Mouse (Mus musculus) embryo, embryonic 10.5 days (tissue): ENCODE measurements around the gene Iqgap2.

Experiments used
- DNase-seq: peaks from one replicate; pipeline ENCODE4 v3.0.0-alpha.2; 2015; ENCODE audit warnings: low spot score

Iqgap2 gene

GRCm38 (mm10) chr13:95778761-95779161 lies 113.0 kb downstream of the Iqgap2 start:
- peak; percentile 65 for DNase-seq

- no peak for DNase-seq
These were observed 113.9 kb downstream of the Iqgap2 start for GRCm38 (mm10) chr13:95777651-95778391.

DNA sequence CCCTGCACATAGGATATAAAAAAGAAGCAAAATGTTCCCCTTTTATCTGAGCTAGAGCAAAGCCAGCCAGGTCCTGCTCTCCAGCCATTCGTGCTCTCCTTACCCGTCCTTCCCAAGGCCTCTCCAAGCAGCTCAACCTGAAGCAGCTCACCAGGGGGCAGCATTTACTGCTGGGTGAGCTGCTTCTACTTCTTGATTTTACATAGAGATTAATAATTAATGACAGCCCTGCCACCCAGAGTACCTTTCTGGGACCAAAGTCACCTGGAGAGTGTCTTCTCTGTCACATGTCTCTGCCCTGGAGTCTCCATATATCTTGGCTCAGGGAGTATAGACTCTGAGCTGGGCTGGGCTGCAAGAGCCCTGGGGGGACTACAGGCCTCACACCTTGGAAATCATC lies 114.5 kb downstream of the Iqgap2 start:
- peak; percentile 75 for DNase-seq

GRCm38 (mm10) chr13:95774966-95775696 lies 116.6 kb downstream of the Iqgap2 start:
- peak; percentile 70 for DNase-seq

GRCm38 (mm10) chr13:95765017-95765416 lies 126.7 kb downstream of the Iqgap2 start:
- DNase-seq = peak; percentile 78

DNA sequence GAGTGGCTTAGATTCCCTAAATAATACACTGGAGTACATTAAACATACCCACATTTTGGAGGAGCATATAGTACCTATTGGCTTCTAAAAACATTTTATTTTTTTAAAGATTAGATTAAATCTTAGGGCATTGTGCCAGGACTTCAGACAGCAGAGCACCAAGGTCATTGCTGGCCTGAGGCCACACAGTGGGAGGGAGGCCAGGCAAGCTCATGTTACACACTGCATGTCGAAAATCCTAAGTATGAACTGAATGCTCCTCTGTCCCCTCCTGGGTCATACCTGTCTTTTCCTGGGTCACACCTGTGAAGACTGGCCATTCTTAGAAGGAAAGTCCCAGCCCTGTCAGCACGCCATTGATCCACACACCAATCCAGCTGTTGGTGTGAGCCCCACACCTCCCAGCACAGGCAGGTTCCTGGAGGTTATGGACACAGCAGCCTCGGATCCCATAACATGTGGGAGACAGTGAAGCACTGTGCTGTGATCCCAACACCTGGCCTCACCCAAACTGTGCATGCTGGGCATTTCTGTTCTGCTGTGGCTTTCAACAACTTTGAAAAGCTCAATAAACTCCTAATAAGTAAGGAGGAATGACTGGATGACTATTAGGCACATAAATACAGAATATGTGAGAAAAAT lies 127.7 kb downstream of the Iqgap2 start:
- no peak for DNase-seq

- no peak for DNase-seq
These were observed 131.9 kb downstream of the Iqgap2 start for GRCm38 (mm10) chr13:95759810-95760209.

GRCm38 (mm10) chr13:95754285-95754684 lies 137.4 kb downstream of the Iqgap2 start:
- no peak for DNase-seq

- no peak for DNase-seq
These were observed 139.3 kb downstream of the Iqgap2 start for GRCm38 (mm10) chr13:95752386-95752785.

DNA sequence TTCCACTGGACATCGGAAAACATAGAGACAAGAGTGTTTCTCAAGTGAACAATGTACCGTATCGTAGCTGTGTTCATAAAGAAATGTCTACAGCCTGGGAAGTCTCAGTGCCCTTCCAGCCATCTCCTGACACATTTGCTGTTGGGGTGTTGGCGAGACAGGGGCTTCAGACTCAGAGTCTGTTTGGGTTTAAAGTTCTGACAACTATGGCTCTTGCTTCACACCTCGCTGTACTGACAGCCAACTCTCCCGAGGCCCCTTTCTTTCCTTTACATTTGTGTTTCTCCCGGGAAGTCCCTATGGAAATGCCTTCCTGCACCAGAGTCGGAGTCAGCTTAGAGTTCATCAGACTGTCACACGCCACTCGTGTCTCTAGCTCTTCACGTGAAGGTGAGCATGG lies 144.2 kb downstream of the Iqgap2 start:
- no peak for DNase-seq

GRCm38 (mm10) chr13:95747101-95747500 lies 144.6 kb downstream of the Iqgap2 start:
- DNase-seq = no peak

DNA sequence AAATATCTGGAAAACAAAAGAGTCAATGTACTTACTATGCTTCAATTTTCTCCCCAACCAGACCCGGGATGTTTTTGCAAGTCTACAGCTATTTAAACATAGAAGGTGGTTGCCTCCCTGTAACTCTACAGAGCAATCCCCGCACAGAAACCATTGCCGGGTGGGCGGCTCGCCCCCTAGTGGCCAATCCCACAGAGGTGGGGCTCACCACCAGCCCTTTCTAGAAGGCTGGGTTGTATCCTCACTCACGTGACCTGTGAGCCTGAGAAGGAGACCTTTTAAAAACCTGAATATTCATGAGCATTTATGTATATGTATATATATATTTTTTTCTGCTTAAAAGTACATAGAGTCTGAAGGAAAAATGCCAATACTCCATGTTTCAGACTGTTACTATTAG lies 145.2 kb downstream of the Iqgap2 start:
- peak; percentile 68 for DNase-seq

DNA sequence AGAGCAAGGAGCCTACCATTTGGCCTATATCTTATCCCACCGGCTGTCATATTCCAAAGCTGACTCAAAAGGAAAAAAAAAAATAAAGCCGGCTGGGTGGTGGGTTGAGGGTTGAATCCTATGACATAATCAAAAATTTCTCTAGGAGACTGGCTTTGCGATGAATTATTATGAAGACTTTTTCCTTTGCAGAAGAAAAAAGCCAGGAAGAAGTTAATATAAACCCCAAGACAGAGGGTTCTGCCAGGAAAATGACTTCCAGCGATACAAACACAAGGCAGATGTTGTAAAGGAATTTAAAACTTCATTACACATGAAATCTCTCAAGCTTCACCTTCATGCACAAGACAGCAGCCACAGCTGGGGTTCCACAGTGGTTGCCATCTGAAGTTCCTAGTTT lies 146.3 kb downstream of the Iqgap2 start:
- no peak for DNase-seq

DNA sequence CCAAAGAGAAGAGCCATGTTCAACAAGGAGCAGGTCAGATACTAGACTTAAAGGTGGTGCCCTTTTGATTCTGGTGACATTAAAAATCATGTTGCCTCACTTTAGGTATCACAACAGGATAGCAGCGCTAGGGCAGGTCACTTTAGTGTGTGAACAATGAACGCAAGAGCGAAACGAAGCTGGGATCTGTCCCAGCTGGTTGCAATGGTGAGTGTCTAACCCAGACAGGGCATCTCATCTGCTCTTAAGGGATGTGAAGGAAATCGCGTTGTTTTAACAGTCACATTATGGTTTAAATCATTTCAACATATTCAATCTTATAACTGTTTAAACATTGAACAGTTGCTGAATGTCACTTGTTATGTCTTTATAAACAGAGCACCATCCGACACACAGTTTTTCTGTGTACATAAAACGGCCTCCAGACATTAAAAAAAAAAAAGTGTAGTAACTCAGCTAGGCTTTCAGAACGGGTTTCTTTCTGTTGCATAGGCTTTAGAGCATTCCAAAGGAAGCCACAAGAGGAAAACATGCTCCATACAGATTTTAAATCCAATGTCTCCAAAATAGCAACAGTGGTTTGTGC lies 148.7 kb downstream of the Iqgap2 start:
- DNase-seq = no peak

DNA sequence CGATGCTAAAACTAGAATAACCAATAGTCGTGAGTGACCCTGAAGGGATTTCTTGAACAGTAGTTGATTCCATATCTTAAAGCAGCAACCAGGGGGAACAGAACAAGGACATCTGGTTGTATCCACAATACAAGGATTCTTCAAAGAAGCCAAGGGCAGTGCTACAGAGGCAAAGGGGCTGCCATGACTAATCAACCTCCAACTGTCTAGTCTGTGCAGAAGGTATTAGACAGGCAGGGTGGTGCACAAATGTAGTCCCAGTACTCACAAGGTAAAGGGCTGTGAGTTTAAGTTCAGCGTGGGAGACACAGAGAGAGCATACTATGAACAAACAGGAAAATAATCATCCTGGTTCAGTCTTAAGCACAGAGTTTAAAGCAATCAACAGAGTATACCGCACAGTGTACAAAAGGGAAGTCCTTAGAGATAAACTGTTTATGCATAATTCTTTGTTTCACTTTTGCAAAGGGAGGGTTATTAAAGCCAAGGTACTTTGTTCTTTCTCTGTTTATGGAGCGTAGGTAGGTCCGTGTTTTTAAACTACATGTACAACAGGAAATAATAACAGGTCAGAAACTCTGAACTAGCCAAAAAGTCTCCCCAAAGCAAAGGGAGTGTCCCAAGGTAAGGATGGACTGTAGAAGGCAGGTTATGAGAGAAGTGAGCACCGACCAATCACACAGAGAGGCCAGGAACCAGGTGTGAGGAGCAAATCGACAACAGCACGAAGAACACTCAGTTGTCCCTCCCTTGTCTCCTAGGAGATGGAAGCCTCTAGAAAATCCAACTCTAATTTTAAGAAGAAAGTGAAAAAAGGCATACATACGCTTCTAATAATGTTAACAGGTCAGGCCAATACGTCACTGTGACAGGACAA lies 149.7 kb downstream of the Iqgap2 start:
- no peak for DNase-seq

DNA sequence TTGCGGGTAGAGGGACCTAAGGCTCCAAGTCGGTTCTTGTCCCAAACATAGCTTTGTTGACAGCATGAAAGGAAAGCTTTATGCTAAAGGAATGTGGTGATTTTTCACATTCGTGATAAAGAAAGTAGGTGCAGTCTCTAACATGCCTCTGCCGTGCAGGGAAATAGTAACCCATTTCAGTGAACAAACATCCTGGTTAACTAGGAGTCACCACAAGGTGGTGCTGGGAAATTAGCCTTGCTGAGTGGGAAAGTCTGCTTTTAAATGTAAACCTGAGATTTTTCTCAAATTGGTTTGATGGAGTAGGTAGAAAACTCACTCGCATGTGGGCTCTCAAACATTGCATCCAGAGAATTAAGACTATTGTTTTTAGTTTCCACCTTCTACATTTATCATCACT lies 152.1 kb downstream of the Iqgap2 start:
- DNase-seq = peak; percentile 39

DNA sequence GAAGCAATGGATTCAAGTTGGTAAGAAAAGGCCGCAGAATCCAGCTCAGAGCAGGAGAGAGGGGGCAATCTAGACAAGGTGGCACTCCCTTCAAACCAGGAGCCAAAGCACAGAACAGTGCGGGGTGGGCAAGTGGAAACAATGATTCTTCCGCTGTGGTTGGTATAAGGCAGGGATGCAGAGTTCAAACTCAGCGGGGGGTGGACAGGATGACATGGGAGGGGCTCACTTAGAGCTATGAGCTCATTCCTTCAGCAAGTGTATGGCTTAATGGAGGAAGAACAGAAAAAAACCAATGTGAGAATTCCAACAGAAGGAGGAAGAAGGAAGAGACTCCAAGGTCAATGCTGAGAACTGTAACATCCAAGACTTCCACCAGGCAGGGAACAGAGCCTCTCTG lies 161.2 kb downstream of the Iqgap2 start:
- DNase-seq = no peak

DNA sequence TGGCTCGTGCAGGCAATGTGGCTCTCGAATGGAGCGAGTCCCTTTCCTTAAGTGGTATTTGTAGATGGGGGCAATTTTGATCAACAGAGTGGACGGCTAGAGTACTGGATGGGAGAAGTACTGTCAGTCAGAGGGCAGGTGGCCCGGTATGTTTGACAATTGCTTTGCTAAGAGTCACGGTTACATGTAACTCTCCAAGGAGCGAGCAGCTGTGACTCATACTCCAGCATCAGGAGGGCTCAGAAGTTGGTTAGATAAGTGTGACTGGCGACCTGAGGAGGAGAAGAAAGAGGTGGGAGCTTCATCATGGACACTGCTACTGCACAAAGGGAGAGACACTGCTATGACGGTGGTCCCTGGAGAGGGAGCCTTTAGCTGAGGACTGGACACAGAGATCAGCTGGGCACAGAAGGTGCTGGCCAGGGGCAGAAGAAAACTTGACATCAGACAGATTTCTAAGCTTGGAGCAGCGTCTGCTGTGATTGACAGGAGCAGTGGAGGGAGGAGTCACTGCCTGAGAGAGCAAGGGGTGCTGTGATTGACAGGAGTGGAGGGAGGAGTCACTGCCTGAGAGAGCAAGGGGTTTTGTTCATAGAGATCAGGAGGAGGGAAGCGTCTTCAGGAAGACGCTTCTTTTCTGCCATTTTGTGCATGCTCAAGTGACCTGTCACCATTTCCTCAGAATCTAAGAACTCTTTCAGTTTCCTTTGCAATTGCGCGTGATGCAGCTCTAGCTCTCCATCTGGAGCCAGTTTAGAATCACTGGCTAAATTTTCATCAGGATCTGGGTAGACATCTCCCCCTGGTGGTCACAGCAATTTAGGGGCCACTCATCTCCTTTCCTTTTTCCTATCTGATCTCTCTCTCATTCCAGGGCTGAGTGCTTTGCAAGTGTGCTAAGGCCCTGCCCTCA lies 172.1 kb downstream of the Iqgap2 start:
- DNase-seq = peak; percentile 85

DNA sequence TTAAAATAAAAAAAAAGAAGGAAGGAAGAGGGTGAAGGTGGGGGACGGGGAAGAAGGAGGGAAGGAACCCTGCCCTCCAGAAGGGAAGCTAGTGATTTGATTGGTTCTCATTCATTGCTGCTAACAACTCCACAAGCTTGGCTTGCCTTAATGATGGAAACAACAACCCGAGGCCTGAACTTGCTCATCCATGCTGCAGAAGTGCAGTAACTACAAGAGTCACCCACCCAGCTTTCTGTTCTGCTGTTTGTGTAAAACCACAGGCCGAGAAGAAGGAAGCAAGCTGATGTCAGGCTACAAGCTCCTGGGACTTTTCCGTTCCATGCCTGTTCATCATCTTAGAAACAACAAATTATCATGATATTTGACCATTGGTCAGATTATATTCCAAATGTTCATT lies 176.4 kb downstream of the Iqgap2 start:
- no peak for DNase-seq

- no peak for DNase-seq
These were observed 177.3 kb downstream of the Iqgap2 start for GRCm38 (mm10) chr13:95714271-95714975.
